Mouse (Mus musculus): ENCODE results near the gene Mdm2.

Gene Mdm2

DNA sequence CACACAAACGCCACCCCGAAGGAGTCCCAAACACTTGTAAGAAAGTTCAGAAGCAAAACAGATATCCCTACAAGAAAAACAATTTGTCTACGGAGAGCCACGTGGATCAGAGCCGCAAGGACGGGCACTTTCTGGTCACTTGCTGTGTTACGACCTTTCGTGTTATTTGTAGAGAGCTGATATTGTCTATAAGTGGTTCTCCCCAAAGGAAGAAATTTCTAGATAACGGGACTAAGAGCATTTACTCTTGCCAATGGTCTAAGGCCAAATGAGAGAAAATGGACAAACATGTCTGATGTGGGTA, 26.9 kb downstream of the Mdm2 start:
- no peak for DNase-seq (ENCODE audit: low spot score in 2 of 2)

DNA sequence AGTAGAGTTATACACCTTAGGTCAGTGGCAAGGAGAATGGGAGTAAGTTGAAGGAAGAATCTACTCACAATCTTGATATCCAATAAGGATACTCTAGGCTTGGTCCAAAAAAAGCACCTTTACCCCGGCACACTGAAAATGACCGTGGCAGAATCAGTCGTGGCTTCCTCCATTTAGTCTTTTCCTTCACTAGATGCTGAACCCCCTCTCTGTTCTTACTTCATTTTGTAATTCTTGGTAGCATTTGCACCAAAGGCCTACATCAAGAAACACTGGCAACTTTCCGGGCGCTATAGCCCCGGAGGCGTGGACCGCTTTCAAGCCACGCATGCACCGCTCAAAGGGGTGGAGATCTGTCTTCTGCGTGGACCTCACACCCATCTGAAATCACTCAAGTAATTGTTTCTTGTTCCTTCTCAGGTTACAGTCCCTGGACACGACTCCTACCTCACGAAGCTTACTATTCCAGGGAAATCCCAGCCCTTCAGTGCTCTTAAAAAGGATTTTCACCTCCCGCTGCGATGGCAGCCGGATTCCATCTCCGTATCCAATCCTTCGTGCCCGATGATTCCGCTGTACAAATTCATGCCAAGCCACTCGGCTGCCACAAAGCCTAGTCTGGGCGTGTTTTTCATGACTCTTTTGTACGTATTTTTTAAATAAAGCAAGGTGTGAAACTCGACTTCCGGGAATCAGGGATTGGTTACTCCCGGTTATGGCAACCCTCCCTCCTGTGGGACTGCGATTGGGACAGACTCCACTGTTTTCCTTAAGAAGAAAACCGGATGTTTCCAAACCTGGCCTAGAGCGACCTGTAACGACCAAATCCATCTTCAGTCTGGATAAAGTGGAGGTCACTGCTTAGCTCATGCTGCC, 27.5 kb downstream of the Mdm2 start:
- no peak for DNase-seq (ENCODE audit: low spot score in 2 of 2)

GRCm38 (mm10) chr10:117681999-117682857, 28.3 kb downstream of the Mdm2 start:
- peak; percentile 26 to 47 for DNase-seq (ENCODE audit: low spot score in 2 of 2)

- no peak for DNase-seq (ENCODE audit: low spot score in 2 of 2)
These were observed 29.0 kb downstream of the Mdm2 start for GRCm38 (mm10) chr10:117681543-117681942.

GRCm38 (mm10) chr10:117680868-117681513, 29.6 kb downstream of the Mdm2 start:
- DNase-seq (ENCODE audit: low spot score in 2 of 2), result no peak

GRCm38 (mm10) chr10:117679963-117680473, 30.5 kb downstream of the Mdm2 start:
- no peak for DNase-seq (ENCODE audit: low spot score in 2 of 2)

GRCm38 (mm10) chr10:117679029-117679686, 31.4 kb downstream of the Mdm2 start:
- no peak for DNase-seq (ENCODE audit: low spot score in 2 of 2)

GRCm38 (mm10) chr10:117678357-117678756, 32.2 kb downstream of the Mdm2 start:
- DNase-seq (ENCODE audit: low spot score in 2 of 2), result no peak

- DNase-seq (ENCODE audit: low spot score in 2 of 2), result no peak
These were observed 32.9 kb downstream of the Mdm2 start for GRCm38 (mm10) chr10:117677494-117678236.

DNA sequence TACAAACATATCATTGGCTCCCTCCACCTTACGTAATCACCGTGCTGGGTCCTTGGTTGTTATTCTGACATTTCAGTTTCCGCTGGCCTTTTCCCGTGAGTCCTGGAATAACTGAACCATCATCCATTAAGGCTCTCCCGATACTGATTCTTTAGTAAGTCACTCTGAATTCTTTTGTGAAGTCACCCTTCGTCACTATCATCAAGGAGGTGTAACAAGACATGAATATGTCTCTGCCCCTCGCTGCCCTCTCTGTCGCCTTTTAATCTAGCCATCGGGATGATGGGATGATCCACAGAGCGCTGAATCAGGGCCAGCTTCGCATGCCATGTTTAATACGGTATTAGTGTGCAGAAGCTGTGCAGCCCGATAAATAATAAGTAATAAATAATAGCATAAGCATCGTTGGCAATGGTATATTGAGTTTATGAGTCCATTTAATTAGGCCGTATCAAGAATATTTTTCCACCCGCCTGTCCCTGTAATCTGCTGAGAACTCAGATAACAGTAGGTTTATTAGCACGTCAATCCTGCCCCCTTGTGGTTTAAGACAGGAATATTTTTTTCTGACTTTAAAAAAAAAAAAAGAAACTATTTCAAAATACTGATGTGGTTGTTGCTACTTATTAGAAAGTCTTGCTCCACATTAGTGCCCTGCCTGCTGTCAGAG, 33.8 kb downstream of the Mdm2 start:
- DNase-seq (ENCODE audit: low spot score in 2 of 2), result peak; percentile 44 to 55

GRCm38 (mm10) chr10:117676036-117676643, 34.4 kb downstream of the Mdm2 start:
- DNase-seq (ENCODE audit: low spot score in 2 of 2), result peak; percentile 66 to 75

- peak; percentile 77 to 81 for DNase-seq (ENCODE audit: low spot score in 2 of 2)
These were observed 35.2 kb downstream of the Mdm2 start for GRCm38 (mm10) chr10:117675096-117676035.

DNA sequence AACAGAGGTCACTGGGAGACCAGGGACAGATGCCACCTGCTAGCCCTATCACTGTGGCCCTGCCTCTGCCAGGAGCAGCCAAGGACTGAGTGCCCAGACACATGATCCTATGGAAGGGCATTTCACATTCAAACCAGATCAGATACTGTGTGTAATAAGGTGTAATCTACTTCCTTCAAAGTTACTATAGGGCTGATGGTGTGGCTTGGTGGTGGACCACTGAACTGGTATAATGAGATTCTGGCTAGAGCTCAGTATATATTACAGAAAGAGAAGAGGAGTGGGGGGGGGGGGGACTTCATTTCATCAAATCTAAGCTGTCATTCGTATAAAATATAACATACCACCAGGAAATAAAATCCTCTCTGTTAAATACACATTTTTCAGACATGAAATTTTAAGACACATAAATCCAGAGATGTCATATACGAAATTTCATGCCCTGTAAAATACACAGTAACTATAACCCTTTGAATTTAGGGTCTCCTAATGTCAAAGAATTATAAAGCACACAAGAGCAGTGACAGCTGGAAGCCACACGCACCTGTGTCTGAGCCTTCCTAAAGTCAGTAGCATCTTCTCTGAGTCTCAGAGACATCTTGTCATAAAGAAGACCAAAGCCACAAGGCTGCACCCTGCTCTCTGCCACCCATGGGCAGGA, 36.1 kb downstream of the Mdm2 start:
- no peak for DNase-seq (ENCODE audit: low spot score in 2 of 2)

DNA sequence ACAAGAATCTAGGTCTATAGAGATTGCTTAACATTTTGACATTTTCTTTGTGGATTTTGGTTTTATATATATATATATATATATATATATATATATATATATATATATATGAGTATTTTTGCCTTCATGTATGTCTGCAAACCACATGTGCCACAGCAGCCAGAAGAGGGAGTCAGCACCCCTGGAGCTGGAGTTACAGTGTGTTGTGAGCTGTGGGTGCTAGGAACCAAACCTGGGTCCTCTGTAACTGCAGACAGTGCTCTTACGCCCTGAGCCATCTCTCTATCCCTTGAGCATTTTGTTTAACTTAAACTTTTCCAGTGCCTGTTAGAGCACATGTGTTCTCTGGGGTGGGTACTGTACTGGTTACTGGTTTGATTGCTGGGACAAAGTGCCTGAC, 36.6 kb downstream of the Mdm2 start:
- DNase-seq (ENCODE audit: low spot score in 2 of 2), result no peak

GRCm38 (mm10) chr10:117672693-117673092, 37.9 kb downstream of the Mdm2 start:
- DNase-seq (ENCODE audit: low spot score in 2 of 2), result peak in 1 of 2 experiments; percentile 32

DNA sequence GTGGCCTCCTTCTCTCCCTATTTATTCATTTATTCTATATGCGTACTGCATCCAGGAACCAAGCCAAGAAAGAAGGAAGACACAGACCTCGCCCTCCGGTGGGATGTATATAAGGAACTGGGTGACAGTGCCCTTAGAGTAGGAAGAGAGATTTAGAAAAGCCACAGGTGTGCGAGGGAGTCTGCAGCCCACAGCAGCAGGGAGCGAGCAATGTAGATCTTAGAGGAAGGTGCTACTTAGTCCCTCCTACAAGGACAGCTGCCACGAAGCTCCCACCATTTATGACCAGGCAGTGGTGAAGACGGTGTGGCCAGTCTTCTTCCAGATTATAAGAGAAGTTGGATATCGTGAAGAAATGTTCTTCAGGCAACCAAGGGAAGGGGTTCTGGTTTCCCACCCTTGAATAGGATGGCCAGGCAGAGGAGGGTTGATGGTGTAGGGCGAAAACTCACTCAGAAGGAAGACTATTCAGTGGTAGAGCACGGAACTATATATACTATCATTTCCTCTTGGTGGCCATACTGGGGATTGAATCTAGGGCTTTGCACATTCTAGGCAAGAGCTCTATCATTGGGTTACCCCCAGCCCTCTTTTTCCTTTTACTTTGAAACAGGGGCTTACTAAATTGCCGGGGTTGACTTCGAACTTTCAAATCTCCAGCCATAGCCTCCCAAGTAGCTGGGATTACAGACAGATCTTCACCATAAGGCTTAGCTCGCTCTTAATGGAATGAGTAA, 38.5 kb downstream of the Mdm2 start:
- no peak for DNase-seq (ENCODE audit: low spot score in 2 of 2)

DNA sequence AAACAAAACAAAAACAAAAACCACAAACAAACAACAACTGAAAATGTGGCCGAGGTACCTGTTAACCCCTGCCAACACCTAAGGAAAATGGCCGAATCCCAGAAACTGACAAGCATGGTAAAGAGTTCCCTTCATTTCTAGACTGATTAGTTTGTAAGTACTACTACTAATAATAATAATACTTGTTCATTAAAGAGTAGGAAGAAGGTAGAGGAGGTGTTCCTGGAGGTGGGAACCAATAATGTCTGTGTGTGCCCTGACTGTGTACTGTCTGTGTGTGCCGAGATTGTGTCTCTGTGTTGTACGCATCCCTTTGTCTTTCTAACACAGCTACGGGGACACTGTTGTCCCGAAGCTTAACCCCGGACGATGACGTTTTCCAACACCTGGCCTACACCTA, 39.3 kb downstream of the Mdm2 start:
- DNase-seq (ENCODE audit: low spot score in 2 of 2), result no peak

DNA sequence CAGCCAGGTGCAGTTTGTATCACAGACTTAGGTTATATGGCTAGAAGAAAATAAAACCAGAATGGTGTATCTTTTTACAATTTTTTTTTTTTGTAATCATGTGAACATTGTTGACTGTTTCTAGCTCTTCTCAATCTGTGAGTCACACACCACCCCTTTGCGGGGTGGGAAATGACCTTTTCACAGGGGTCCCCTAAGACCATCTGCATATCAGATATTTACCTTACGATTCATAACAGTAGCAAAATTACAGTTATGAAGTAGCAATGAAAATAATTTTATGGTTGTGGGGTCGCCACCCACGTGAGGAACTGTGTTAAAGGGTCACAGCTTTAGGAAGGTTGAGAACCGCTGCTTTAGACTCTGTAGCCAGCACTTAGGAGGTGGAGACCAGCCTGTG, 39.8 kb downstream of the Mdm2 start:
- no peak for DNase-seq (ENCODE audit: low spot score in 2 of 2)

All from right cerebral cortex, adult 2 months (tissue).